Mouse (Mus musculus) central nervous system, embryonic 11.5 days (tissue): ENCODE measurements around the gene Ccnd3. TPM values are rescaled to one million over a fixed set of nuclear protein-coding genes. Genes with fewer than 3 reads are reported as not detected.

ENCODE experiments used
- polyA plus RNA-seq: library from polyadenylated mRNA; depleted of rRNA; stranded (reverse); fragments of >200 nt; gene quantifications from 2 replicates; pipeline ENCODE4 v1.2.3, GENCODE M21; 2012; rRNA removed

Gene Ccnd3
- polyA plus RNA-seq = 194 and 197 TPM in 2 replicates

DNA sequence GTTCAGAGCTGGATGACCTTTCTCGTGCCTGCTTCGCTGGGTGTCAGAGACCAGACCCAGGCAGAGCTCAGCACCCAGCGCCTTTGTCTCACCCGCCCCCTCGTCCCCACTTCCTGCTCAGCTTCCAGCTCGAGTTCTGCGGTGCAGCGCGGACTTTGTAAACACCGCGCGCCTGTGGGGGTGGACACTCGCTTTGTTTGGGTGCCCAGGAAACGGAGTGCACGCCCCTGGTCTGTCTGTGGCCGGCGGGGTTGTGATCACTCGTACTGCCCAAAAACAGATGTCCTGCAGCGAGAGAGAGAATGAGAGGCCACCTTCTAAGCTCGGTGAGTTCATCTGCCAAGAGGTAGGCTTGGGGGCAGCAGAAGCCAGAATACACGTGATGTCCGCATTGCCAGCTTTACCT, at the start of gene Ccnd3:
Ccnd3 (plus strand) TSS at position 111 of the 406 bp plus-strand sequence.

DNA sequence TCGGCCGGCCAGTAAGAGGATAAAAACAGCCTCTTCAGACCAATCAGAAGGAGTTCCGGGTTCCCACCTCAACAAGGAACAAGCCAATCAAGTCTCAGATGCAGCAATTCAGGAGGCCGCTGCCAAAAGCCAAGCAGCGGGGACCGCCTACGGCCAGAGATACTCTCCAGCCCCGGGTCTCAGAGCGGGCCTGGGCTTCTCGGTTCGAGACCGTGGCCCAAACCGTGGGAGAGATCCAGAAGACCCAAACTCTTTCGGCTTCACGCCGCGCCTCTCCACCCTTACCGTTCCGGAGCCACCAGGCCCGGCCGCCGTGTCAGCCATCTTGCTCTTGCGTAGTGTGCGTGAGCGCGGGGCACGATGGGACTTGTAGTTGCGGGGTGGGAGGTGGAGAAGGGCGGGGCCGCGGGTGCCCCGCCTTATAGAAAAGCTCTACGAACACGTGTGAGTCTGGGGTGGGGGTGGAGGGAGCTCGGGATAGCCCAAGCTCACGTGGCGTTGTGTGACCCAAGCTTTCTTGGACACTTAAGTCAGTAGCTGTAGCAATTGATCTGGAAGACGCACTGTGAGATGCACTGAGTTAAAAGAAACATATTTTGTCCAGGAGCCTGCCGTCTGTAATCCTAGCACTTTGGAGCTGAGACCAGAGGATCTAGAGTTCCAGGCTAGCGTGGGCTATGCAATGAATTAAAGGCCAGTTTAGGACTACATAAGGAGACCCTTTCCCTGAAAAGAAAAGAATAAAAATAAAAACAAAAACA, 2.7 kb upstream of the Ccnd3 start, which contains the start of gene Taf8:
Taf8 (minus strand) TSS at position 347 of the 761 bp plus-strand sequence.

DNA sequence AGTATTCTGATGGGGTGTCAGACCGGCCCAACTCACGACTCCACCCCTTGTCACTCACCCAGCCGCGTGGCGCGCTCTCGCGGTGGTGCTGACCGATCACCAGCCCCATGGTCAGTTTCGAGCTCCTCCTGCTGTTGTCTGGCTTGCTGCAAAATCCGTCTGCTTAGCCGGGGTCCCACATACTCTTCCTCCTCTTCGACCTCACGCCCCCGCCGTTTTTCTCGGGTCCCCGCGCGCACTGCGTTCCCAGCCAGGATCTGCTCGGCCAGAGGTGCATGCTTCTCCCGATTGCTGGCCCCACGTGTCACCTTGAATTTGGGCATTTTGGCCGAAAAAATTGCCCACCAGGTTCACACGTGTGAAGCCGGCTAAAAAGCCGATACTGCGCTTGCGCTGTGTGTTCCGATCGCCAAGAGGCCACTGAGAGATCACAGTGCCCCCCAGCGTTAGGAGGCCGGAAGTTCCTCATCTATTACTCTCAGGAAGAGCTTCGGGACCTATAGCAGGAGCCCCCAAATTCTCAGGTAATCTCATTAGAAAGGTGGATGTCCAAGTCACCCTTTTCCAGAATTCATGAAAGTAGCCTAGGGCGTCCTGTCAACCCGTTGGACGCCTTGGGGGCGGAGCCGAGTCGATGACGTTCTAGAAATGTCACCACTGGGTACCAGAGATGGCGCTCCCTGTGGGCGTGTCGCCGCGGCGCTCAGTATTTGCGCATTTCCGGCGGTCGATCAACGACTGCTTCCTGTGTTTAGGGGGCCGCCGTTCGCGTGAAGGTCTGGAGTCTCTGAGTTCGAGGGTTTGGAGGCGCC, 106.2 kb downstream of the Ccnd3 start, which contains the start of the genes Bysl, Med20 and Gm20517:
Bysl (minus strand) TSS at position 644 of the 812 bp plus-strand sequence.
Med20 (plus strand) TSS at position 734 of the 812 bp plus-strand sequence.
Gm20517 (plus strand) TSS at position 741 of the 812 bp plus-strand sequence.

DNA sequence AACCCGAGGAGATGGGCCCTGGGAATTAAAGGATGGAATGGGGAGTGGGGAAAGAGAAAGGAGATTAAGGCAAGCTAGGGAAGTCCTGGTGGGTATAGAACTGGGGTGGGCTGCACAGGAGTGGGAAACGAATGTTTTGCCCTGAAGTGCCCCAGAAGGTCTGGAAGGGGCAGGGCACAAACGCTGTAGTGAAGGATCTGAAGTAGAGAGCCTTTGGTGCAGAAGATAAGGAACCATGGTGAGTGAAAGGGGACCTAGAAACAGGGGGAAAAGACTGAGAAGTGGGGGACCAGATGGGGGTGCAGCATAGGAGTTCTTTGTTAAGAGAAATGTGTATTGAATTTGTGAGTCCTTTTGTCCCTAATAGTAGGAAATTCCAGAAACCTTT, 125.8 kb downstream of the Ccnd3 start, which contains the start of gene Usp49:
Usp49 (plus strand) TSS at position 13 of the 388 bp plus-strand sequence.

Other genes starting within 250 kb of the Ccnd3 start
- 49.7 and 55.2 TPM in 2 replicates for gene Mrps10, start 136.2 kb upstream of the Ccnd3 start, polyA plus RNA-seq
- 1.1 and 1.3 TPM in 2 replicates for gene Guca1b, start 119.7 kb upstream of the Ccnd3 start, polyA plus RNA-seq
- gene Guca1a, start 104.5 kb upstream of the Ccnd3 start, polyA plus RNA-seq = 0.99 and 2.2 TPM in 2 replicates
- gene AI661453, start 68.4 kb upstream of the Ccnd3 start, polyA plus RNA-seq = 0.60 and 0.67 TPM in 2 replicates
- gene 1700001C19Rik, start 67.7 kb upstream of the Ccnd3 start, polyA plus RNA-seq = 0.05 and 0.15 TPM in 2 replicates
- 47.4 and 48.0 TPM in 2 replicates for gene Taf8, start 2.8 kb upstream of the Ccnd3 start, polyA plus RNA-seq
- gene Bysl, start 106.4 kb downstream of the Ccnd3 start, polyA plus RNA-seq = 23.2 and 24.1 TPM in 2 replicates
- 47.8 and 57.1 TPM in 2 replicates for gene Med20, start 106.5 kb downstream of the Ccnd3 start, polyA plus RNA-seq
- 2.2 and 4.3 TPM in 2 replicates for gene Gm20517, start 106.5 kb downstream of the Ccnd3 start, polyA plus RNA-seq
- 21.1 and 27.6 TPM in 2 replicates for gene Usp49, start 125.6 kb downstream of the Ccnd3 start, polyA plus RNA-seq
- gene Tomm6, start 183.3 kb downstream of the Ccnd3 start, polyA plus RNA-seq = 104 and 158 TPM in 2 replicates
- 18.9 and 19.9 TPM in 2 replicates for gene Frs3, start 184.0 kb downstream of the Ccnd3 start, polyA plus RNA-seq
- gene Gm21981, start 189.4 kb downstream of the Ccnd3 start, polyA plus RNA-seq = 0.94 and 2.4 TPM in 2 replicates
- 0.93 and 4.4 TPM in 2 replicates for gene Prickle4, start 189.7 kb downstream of the Ccnd3 start, polyA plus RNA-seq
- gene Pgc, start 221.8 kb downstream of the Ccnd3 start, polyA plus RNA-seq = not detected in 2 replicates
- 2.1 and 2.8 TPM in 2 replicates for gene Tfeb, start 232.0 kb downstream of the Ccnd3 start, polyA plus RNA-seq